Mouse (Mus musculus): Measurements from ENCODE around the gene Gm28042.

DNA sequence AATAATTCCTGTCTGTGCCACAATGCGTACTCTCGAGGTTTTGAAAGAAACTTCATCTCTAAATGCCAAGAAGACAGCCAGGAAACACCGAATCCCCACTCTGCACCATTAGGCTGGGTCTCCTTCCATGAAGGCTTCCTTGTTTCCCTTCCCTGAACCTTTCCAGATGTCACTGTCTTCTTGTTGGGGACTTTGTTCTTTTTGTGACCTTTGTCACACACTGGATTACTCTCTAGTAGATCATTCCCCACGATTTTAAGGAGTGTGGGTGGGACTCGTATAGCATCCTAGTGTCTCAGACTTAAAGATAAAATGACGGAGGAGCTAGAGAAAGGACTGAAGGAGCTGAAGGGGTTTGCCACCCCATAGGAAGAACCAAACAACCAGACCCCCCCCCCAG is 36.4 kb upstream of the Gm28042 start:
- TF ChIP-seq POLR2A (IDR thresholded peaks at IDR 0.05; ENCODE audit: low read depth, low read length) (no peak), CTCF (conservative IDR thresholded peaks at IDR 0.05; ENCODE audit: insufficient read depth, insufficient read length, low read depth, low read length) (no peak)
